Mouse (Mus musculus) lung, postnatal 10 days (tissue): Measurements from ENCODE around the gene Cenpc1.

Experiments used
- DNase-seq: peaks from one replicate; pipeline ENCODE4 v3.0.0; 2021

Gene Cenpc1

GRCm38 (mm10) chr5:86065101-86065875 lies at the start of gene Cenpc1:
Gene Cenpc1, minus strand, starts transcription at chr5:86065583.
- DNase-seq: peak; percentile 99

DNA sequence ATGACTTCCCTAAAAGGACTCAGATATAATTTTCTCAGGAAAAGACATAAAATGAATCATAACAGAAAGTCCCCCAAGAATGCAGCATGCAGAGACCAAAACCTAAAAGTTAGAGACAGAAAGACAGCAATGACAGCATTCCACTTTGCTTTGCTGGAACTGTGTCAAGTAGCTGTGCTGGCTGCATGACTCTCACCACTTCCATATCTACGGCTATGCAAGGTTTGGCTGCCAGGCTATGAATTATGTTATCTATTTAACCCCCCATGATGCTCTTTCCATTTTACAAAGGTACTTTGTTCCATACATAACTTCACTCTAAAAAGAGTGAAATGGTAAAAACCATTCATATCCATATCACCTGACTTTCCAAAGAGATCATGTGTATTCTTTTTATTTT lies 48.6 kb upstream of the Cenpc1 start:
- DNase-seq: no peak

DNA sequence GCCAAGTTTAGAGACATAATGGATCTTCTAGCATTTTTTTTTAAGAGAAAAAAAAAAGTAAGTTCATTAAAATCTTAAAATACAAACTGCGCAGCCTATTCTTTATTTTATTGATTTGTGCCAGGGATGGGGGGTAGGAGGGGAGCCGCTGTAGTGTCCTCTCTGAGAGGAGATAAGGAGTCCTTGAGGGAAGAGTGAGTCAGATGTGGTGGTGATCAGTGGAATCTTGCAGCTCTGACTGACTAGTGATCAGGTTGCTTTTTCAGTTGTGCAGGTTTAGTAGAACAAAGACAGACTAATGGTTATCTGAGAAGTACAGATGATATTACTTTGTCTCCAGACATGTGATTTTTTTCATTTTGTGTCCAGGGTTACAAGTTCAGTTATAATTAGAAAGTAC lies 47.7 kb upstream of the Cenpc1 start:
- DNase-seq: no peak

- no peak for DNase-seq
Observed at GRCm38 (mm10) chr5:86111074-86111473, 45.7 kb upstream of the Cenpc1 start.

GRCm38 (mm10) chr5:86106610-86107009 lies 41.2 kb upstream of the Cenpc1 start:
- DNase-seq: no peak

DNA sequence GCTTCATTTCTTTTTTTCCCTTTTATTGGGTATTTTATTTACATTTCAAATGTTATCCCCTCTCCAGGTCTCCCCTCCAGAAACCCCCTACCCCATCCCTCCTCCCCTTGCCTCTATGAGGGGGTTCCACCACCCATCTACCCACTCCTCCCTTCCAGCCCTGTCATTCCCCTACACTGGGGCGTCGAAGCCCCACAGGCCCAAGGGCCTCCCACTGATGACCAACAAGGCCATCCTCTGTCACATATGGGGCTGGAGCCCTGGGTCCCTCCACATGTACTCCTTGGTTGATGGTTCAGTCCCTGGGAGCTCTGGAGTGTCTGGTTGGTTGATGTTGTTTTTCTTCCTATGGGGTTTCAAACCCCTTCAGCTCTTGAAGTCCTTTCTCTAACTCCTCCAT lies 36.8 kb upstream of the Cenpc1 start:
- no peak for DNase-seq

DNA sequence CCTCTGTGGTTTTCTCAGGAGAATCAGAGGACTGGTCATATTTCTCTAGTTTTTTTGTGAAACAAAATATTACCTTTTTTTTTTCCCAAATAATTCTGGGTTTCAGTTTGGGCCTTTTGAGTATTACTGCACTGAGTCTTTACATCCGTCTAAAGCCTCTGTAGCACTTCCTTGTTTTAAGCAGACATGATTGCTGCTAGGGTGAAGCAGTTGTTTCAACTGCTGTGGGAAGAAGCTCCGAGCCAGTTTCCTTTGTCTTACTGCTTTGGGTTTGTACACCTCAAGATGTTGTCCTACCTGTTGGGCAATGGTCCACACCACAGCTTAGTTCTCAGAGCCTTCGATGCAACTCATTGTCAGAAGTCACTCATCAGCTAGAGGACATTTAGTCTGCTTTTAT lies 35.2 kb upstream of the Cenpc1 start:
- DNase-seq: no peak

- DNase-seq: no peak
Observed at GRCm38 (mm10) chr5:86098988-86099387, 33.6 kb upstream of the Cenpc1 start.

DNA sequence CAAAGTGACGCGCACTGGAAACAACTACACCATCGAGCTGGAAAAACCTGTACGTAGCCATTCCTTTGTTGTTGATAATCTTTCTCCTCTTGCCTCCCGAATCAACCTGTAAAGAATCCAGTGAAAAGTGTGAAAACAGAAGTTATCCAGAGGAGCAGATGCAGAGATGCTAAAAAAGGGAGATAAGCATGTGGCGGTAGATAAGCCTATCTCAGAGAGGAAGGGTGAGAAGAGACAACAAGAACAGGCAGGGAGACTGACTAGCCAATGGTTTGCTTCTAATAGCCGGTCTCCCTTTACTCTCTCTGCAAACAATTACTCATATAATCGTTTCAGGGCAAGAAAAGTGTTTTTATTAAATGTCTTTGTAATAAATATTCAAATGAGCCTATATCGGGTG lies 29.4 kb upstream of the Cenpc1 start:
- DNase-seq: no peak

GRCm38 (mm10) chr5:86086751-86087150 lies 21.4 kb upstream of the Cenpc1 start:
- no peak for DNase-seq

- no peak for DNase-seq
Observed at GRCm38 (mm10) chr5:86084979-86085378, 19.6 kb upstream of the Cenpc1 start.

- no peak for DNase-seq
Observed at GRCm38 (mm10) chr5:86083987-86084386, 18.6 kb upstream of the Cenpc1 start.

DNA sequence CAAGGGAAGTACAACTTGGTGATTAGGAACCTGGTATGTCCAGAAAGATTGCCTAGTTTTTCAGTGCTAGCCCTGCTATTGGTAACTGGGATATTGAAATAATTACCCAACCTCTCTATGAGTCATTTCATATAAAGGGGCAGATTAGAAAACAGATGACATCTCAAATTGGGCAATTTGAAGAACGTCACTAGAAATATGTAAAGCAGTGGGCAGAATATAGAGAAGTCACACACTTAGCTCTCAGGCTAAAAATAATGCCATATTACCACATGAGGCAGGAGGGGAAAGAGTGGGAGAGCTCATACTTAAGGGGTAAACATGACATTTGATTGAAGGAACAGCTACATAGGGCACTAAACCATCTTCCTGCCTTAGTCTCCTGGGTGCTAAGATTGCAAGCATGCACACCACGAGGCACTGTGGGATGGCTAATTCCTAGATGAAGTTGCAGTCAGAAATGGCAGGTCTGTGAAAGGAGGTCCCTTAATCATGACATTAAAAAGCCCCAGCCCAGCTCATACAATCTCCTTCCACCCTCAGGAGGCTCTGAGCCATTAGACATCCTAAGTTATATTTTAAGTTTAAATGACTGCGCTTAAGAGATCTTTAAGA lies 13.4 kb upstream of the Cenpc1 start:
- no peak for DNase-seq

DNA sequence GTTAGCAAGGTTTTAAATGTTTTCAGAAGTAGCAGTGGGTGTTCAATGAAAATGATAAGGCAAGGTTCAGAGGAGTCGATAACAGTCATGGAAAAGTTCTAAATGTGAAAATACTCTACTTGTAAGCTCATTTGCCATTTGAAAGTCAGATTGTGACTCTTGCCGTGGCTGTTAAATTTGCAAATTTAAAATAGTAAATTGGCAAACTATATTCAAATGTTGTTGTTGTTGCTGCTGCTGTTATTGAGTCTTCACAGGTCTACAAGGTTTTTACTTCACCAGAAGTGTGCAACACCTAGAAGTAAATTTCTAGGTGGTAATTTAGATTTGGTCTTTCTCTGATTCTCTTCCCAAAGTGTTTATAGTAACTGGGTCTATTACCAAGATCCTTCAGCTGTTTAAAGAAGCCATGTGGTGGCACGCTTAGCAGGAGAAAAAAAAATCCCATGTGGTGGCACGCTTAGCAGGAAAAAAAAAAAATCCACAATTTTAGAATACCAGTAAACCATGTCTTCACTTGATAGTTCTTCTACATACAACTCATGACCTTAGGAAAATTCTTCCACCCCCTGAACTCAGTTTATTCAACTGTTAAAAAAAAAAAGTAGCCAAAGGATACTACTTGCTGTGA lies 7.5 kb upstream of the Cenpc1 start:
- DNase-seq: no peak

- no peak for DNase-seq
Observed at GRCm38 (mm10) chr5:86071538-86071937, 6.2 kb upstream of the Cenpc1 start, which contains the start of gene Stap1. Gene Stap1, plus strand, starts transcription at chr5:86071746.

GRCm38 (mm10) chr5:86069121-86069520 lies 3.7 kb upstream of the Cenpc1 start:
- DNase-seq: no peak

- DNase-seq: no peak
Observed at GRCm38 (mm10) chr5:86068451-86068850, 3.1 kb upstream of the Cenpc1 start.

- DNase-seq: peak; percentile 92
Observed at GRCm38 (mm10) chr5:86066551-86066929, 1.2 kb upstream of the Cenpc1 start.

DNA sequence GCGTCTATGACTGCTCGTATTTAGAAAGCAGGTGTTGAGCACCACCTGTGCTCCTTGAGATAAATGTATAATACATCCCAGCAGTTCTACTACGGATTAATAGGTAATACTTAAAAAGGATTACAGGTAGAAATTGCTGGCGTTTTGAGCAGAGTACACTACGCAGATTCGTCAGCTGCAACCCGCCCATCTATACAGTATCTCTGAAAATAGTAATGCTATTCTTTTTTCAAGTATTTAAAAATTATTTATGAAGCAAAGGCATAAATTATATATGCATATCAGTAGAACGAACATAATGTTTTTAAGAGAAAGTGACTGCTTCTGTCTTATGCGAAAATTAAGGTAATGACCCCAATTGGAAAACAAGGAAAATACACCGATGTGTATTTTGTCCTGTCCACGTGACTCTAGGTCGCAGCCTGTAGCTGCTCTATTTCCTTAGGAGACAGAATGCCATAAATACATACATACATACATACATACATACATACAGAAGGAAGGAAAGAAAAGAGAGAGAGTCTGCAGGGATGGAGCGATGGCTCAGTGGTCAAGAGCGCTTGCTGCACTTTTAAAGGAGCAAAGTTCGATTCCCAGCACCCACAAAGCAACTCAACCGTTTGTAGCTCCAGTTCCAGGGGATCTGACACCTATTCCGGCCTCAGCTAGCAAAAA lies 630 bp upstream of the Cenpc1 start:
- no peak for DNase-seq

DNA sequence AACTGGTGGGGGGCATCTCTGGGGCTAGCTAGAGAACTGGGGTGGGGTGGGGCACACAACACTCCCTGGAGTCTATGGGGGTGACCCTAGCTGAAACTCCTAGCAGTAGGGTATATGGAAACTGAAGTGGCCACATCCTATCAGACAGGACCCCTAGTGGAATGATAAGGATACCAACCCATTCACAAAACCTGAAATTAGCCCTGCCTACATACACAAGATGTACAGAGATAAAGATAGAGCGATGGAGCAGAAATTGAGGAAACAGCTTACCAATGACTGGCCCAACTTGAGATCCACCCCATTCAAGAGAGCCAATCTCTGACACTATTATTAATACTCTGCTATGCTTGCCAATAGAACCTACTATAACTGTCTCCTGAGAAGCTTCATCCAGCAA lies 1.9 kb downstream of the Cenpc1 start:
- DNase-seq: no peak

GRCm38 (mm10) chr5:86029820-86030219 lies 35.6 kb downstream of the Cenpc1 start:
- no peak for DNase-seq

DNA sequence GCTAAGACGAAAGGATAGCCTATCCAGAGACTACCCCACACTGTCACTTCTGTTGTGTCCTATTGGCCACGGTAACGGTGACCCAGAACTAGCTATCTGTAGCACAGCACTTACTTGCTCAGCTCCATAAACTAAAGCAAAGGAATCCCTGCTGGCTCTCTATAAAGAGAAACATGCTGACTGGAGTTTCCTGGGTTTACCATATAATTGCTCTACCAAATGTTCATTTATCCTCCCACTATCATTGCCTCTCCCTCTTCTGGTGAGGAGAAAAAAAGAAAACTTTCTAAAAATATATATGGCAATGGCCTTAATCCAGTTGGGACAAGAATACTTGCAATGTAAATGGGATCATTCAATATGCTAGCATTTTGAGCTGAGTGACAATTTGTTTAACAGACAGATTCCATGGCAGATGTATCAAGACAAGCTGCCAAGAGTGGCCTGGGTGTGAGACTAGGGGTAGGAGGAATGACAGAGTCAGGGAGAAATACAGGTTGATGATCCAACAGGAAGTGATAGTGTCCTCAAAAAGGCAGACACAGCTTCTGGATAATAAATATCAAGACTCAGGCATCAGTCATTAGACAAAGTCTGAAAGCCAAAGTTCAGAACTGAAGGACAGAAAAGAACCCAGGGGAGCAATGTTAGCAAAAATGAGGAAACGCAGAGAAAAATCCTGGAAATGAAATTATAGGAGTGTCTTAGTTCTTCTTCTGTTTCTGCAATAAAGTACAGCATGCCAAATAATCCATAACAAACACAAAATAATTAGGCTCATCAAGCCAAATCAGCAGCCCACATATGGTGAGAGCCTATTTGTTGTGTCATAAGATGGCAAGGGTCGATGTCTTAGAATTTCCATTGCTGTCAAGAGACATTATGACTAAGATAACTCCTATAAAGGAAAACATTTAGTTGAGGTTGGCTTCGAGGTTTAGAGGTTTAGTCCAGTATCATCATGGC lies 68.6 kb downstream of the Cenpc1 start:
- no peak for DNase-seq
